Comparison of ENCODE assay signal across 9 mouse cellular contexts in genomic region chr4:89137542-89138360, GRCm38 (mm10). TPM values are rescaled to one million over a fixed set of nuclear protein-coding genes. Genes with fewer than 3 reads are reported as not detected.
DNase-seq lines count a peak whose midpoint lies in the region; ATAC-seq and TF ChIP-seq lines count a peak whose summit lies in the region.
"Had no signal": no experiment of that assay in that cellular context is flagged by ENCODE, and none has a peak within 500 bp of the region (broad histone marks: within the 10 kb centered on the region; RNA-seq: fewer than 3 reads in every experiment).

No protein-coding gene starts in this region.

- under 1% methylated on average over 32 of the region's 36 CpGs for WGBS in embryonic facial prominence, embryonic 14.5 days
- WGBS in heart, postnatal 0 days = under 1% methylated on average over 36 of the region's 36 CpGs

- DNase-seq in cerebellum, adult 11-12 months = no peak
- DNase-seq in NIH3T3 (ENCODE audit: low read depth) = peak; percentile 68
- DNase-seq in embryonic facial prominence, embryonic 14.5 days (ENCODE audit: low spot score) = peak; percentile 83
- peak; percentile 58 for DNase-seq in heart, postnatal 0 days (ENCODE audit: low spot score)
- peak; percentile 59 for DNase-seq in kidney, postnatal 14 days
- DNase-seq in lung, postnatal 25 days (ENCODE audit: low spot score) = peak; percentile 60
- DNase-seq in spleen, postnatal 10 days (ENCODE audit: low spot score in 2 of 2) = peak; percentile 41 to 58

- no peaks in the 10 kb centered on the region for H3K36me3 ChIP-seq in embryonic facial prominence, embryonic 14.5 days (ENCODE audit: control insufficient read depth, insufficient read depth, low read length)
- H3K36me3 ChIP-seq in heart, postnatal 0 days (replicated peaks; ENCODE audit: control insufficient read depth, insufficient read depth, low read length) = no peaks in the 10 kb centered on the region

- TF ChIP-seq CTCF in heart, postnatal 0 days (IDR thresholded peaks at IDR 0.05; ENCODE audit: low read depth) = no peak

- H3K4me2 ChIP-seq in embryonic facial prominence, embryonic 14.5 days (ENCODE audit: low read depth, low read length) = peak overlapping the region; percentile 56
- H3K4me2 ChIP-seq in heart, postnatal 0 days (ENCODE audit: low read depth, low read length) = peak overlapping the region; percentile 98

- peak overlapping the region; percentile 97 for H3K4me3 ChIP-seq in embryonic facial prominence, embryonic 14.5 days (ENCODE audit: low read depth, low read length)
- H3K4me3 ChIP-seq in heart, postnatal 0 days (ENCODE audit: low read depth, low read length) = peak overlapping the region; percentile 89

- no peak for TF ChIP-seq EP300 in heart, postnatal 0 days (IDR thresholded peaks at IDR 0.05; ENCODE audit: low read depth)

- no peaks in the 10 kb centered on the region for H3K9me3 ChIP-seq in embryonic facial prominence, embryonic 14.5 days (ENCODE audit: control insufficient read depth, low read length)
- no peaks in the 10 kb centered on the region for H3K9me3 ChIP-seq in heart, postnatal 0 days (replicated peaks; ENCODE audit: control insufficient read depth, low read length)

- peak overlapping the region; percentile 89 for H3K9ac ChIP-seq in embryonic facial prominence, embryonic 14.5 days (ENCODE audit: low read depth, low read length)
- H3K9ac ChIP-seq in heart, postnatal 0 days (replicated peaks; ENCODE audit: low read depth, low read length) = peak overlapping the region; percentile 79

- peaks cover 12% of the 10 kb centered on the region for H3K4me1 ChIP-seq in embryonic facial prominence, embryonic 14.5 days (ENCODE audit: control insufficient read depth, insufficient read depth, low read length)
- peaks cover 47% of the 10 kb centered on the region for H3K4me1 ChIP-seq in heart, postnatal 0 days (ENCODE audit: control insufficient read depth, insufficient read depth)

- no peaks in the 10 kb centered on the region for H3K27me3 ChIP-seq in embryonic facial prominence, embryonic 14.5 days (replicated peaks; ENCODE audit: control insufficient read depth, insufficient read depth, low read length)
- H3K27me3 ChIP-seq in heart, postnatal 0 days (ENCODE audit: control insufficient read depth, insufficient read depth, low read length) = no peaks in the 10 kb centered on the region
- H3K27me3 ChIP-seq: CH12.LX had no signal

- H3K27ac ChIP-seq in embryonic facial prominence, embryonic 14.5 days (replicated peaks; ENCODE audit: low read depth, low read length) = peak overlapping the region; percentile 86
- H3K27ac ChIP-seq in heart, postnatal 0 days (ENCODE audit: low read depth) = peak overlapping the region; percentile 91

- ATAC-seq in cerebellum, adult (ENCODE audit: insufficient number of reproducible peaks, low FRiP score, low TSS enrichment) = peak; percentile 23; the same call in 1 of the 2 replicates
- ATAC-seq in embryonic facial prominence, embryonic 14.5 days (ENCODE audit: low read depth) = peak; percentile 74
- peak; percentile 45 for ATAC-seq in heart, postnatal 0 days (ENCODE audit: insufficient read depth, low read depth)

RNA-seq across cellular contexts. Expression of gene Mtap, which starts 0.8 kb away (rescaled TPM):
- polyA plus RNA-seq in embryonic facial prominence, embryonic 14.5 days (2014; fragmentation: Nextera tagmentation; extraction: Ambion mirVana) = 65.9 and 75.8 TPM in 2 replicates
- 10.5 and 23.2 TPM in 2 replicates for total RNA-seq in heart, postnatal 0 days (2014; rRNA removed; ENCODE audit: low replicate concordance)
- 33.6 and 33.8 TPM in 2 replicates for polyA plus RNA-seq in heart, postnatal 0 days (2015; fragmentation: Nextera tagmentation; extraction: Ambion mirVana)
- total RNA-seq: CH12.LX had no signal

Comparison
In these comparisons a context has a peak if more than half of its experiments do, and no peak if none do; other contexts are left out.
1. ATAC-seq: peak in every context shown above with its lines; median percentile 74 in embryonic facial prominence, embryonic 14.5 days; 45 in heart, postnatal 0 days; 23 in cerebellum, adult.